8 mouse cellular contexts compared by ENCODE assay signal in genomic region chr3:51223556-51223955, GRCm38 (mm10). TPM values are rescaled to one million over a fixed set of nuclear protein-coding genes. Genes with fewer than 3 reads are reported as not detected.
DNase-seq lines count a peak whose midpoint lies in the region; ATAC-seq and TF ChIP-seq lines count a peak whose summit lies in the region.

No protein-coding gene starts in this region.

- H3K4me3 ChIP-seq in liver, adult 2 months (ENCODE audit: insufficient read depth, low read depth, low read length), result no peak overlapping the region
- peak overlapping the region; percentile 87 for H3K4me3 ChIP-seq in embryonic fibroblast, embryonic 13.5 days (ENCODE audit: insufficient read depth, low read length)
- peak overlapping the region; percentile 75 for H3K4me3 ChIP-seq in limb, embryonic 10.5 days
- peak overlapping the region; percentile 83 for H3K4me3 ChIP-seq in neural tube, embryonic 15.5 days (replicated peaks)

- no peak overlapping the region for H3K9ac ChIP-seq in liver, adult 2 months (ENCODE audit: low read depth, low read length)
- H3K9ac ChIP-seq in neural tube, embryonic 15.5 days (replicated peaks), result peak overlapping the region; percentile 94; the same call in 1 of the 2 replicates

- H3K36me3 ChIP-seq in liver, adult 2 months (ENCODE audit: control insufficient read depth, insufficient read depth, low read length), result no peaks in the 10 kb centered on the region
- 0 out of 2 replicates have a peak, but pooled peaks cover 2% of the 10 kb centered on the region for H3K36me3 ChIP-seq in limb, embryonic 10.5 days
- H3K36me3 ChIP-seq in neural tube, embryonic 15.5 days, result no peaks in the 10 kb centered on the region

- peak overlapping the region; percentile 94 for H3K27ac ChIP-seq in liver, adult 2 months (replicated peaks; ENCODE audit: insufficient read depth, low read depth, low read length)
- H3K27ac ChIP-seq in embryonic fibroblast, embryonic 13.5 days (ENCODE audit: insufficient read depth, low read length), result peak overlapping the region; percentile 96
- no peak overlapping the region for H3K27ac ChIP-seq in limb, embryonic 10.5 days
- peak overlapping the region; percentile 100 for H3K27ac ChIP-seq in neural tube, embryonic 15.5 days (replicated peaks)

- TF ChIP-seq CTCF in liver, adult 2 months (IDR thresholded peaks at IDR 0.05; ENCODE audit: low read depth, low read length), result no peak
- TF ChIP-seq CTCF in embryonic fibroblast, embryonic 13.5 days (IDR thresholded peaks at IDR 0.05; ENCODE audit: borderline replicate concordance, insufficient read depth, low read length), result no peak

- intact Hi-C loops in gastrocnemius, postnatal 36 days (cut with DNase I), result no loop called here

- H3K4me1 ChIP-seq in liver, adult 2 months (ENCODE audit: control insufficient read depth, insufficient read depth, low read length), result peaks cover 9% of the 10 kb centered on the region; the same call in 1 of the 2 replicates
- H3K4me1 ChIP-seq in embryonic fibroblast, embryonic 13.5 days (ENCODE audit: control insufficient read depth, insufficient read depth, low read length), result peaks cover 15% of the 10 kb centered on the region
- H3K4me1 ChIP-seq in limb, embryonic 10.5 days, result peaks cover 39% of the 10 kb centered on the region
- H3K4me1 ChIP-seq in neural tube, embryonic 15.5 days, result peaks cover 38% of the 10 kb centered on the region

- no peaks in the 10 kb centered on the region for H3K27me3 ChIP-seq in liver, adult 2 months (ENCODE audit: control insufficient read depth, insufficient read depth, low read length)
- no peaks in the 10 kb centered on the region for H3K27me3 ChIP-seq in limb, embryonic 10.5 days (ENCODE audit: low read depth, poor library complexity, severe bottlenecking)
- H3K27me3 ChIP-seq in neural tube, embryonic 15.5 days (replicated peaks), result no peaks in the 10 kb centered on the region

- no peak for TF ChIP-seq POLR2A in liver, adult 2 months (IDR thresholded peaks at IDR 0.05; ENCODE audit: extremely low read depth, insufficient read depth, low read length)
- no peak for TF ChIP-seq POLR2A in embryonic fibroblast, embryonic 13.5 days (IDR thresholded peaks at IDR 0.05; ENCODE audit: low read depth, low read length)

- ATAC-seq in neural tube, embryonic 15.5 days (ENCODE audit: low FRiP score), result no peak

- no peak for DNase-seq in liver, adult 2 months (ENCODE audit: extremely low read depth, low read depth, low spot score)
- no peak for DNase-seq in liver
- DNase-seq in limb, embryonic 10.5 days (ENCODE audit: low spot score), result no peak
- DNase-seq in cerebellum, adult 11 months, result no peak
- DNase-seq in gastrocnemius, postnatal 36 days, result no peak
- DNase-seq in embryo, embryonic 9.5 days (ENCODE audit: extremely low spot score), result no peak

- H3K4me2 ChIP-seq in neural tube, embryonic 15.5 days, result peak overlapping the region; percentile 76

- H3K9me3 ChIP-seq in limb, embryonic 10.5 days (replicated peaks), result no peaks in the 10 kb centered on the region
- H3K9me3 ChIP-seq in neural tube, embryonic 15.5 days (replicated peaks), result no peaks in the 10 kb centered on the region

- peaks cover 18% of the 10 kb centered on the region; the same call in 1 of the 2 replicates for H3K79me2 ChIP-seq in liver, adult 2 months (ENCODE audit: control insufficient read depth, insufficient read depth, low read length)

- WGBS in liver, adult 2 months, result 57% methylated on average over 5 of the region's 5 CpGs
- WGBS in limb, embryonic 10.5 days, result 18% methylated on average over 5 of the region's 5 CpGs
- WGBS in neural tube, embryonic 15.5 days, result 24% methylated on average over 5 of the region's 5 CpGs

RNA-seq across cellular contexts. Expression of gene Noct, which starts 0.7 kb away (rescaled TPM):
- 12.0 and 12.1 TPM in 2 replicates for total RNA-seq in liver, adult 2 months (2014; rRNA removed)
- 9.8 and 12.5 TPM in 2 replicates for polyA plus RNA-seq in liver, adult 2 months (2012; rRNA removed)
- polyA plus RNA-seq in embryonic fibroblast, embryonic 13.5 days (2011; ENCODE audit: insufficient read length, low read depth, missing spikeins), result 17.3 and 25.5 TPM in 2 replicates
- 11.0 and 11.9 TPM in 2 replicates for polyA plus RNA-seq in limb, embryonic 10.5 days (2016; fragmentation: Nextera tagmentation; extraction: Ambion mirVana)
- 32.0 and 35.6 TPM in 2 replicates for polyA plus RNA-seq in neural tube, embryonic 15.5 days (2015; fragmentation: Nextera tagmentation; extraction: Ambion mirVana)
- 10 to 100 TPM; 24.1 to 37.6 TPM for total RNA-seq in gastrocnemius, postnatal 36 days (2021)
